In genomic region chr4:83519807-83520206, GRCm38 (mm10) we compare ENCODE assay signal across 20 mouse cellular contexts. TPM values are rescaled to one million over a fixed set of nuclear protein-coding genes. Genes with fewer than 3 reads are reported as not detected.
A peak's percentile ranks its signal among the peaks of the same experiment; 100 is the strongest.
DNase-seq lines count a peak whose midpoint lies in the region; ATAC-seq and TF ChIP-seq lines count a peak whose summit lies in the region.
"Had no signal": no experiment of that assay in that cellular context is flagged by ENCODE, and none has a peak within 500 bp of the region (broad histone marks: within the 10 kb centered on the region; RNA-seq: fewer than 3 reads in every experiment).

No protein-coding gene starts in this region.

- H3K4me1 ChIP-seq in lung, embryonic 14.5 days (ENCODE audit: insufficient read depth) = no peaks in the 10 kb centered on the region
- peaks cover 0 to 3% of the 10 kb centered on the region in 2 experiments; a peak in 3 of 4 replicates for H3K4me1 ChIP-seq in MEL (ENCODE audit: control insufficient read depth in 1 of 2, insufficient read depth in 2 of 2, low read length in 2 of 2)
- H3K4me1 ChIP-seq in heart, embryonic 12.5 days (replicated peaks) = peaks cover 3% of the 10 kb centered on the region; the same call in 1 of the 2 replicates
- H3K4me1 ChIP-seq: embryonic facial prominence, embryonic 13.5 days had no signal

- TF ChIP-seq CTCF in lung, embryonic 14.5 days (IDR thresholded peaks at IDR 0.05; ENCODE audit: low read depth) = no peak
- no peak for TF ChIP-seq CTCF in MEL (IDR thresholded peaks at IDR 0.05 in 2 of 3, conservative IDR thresholded peaks at IDR 0.05 in 1 of 3; ENCODE audit: control insufficient read depth in 1 of 3, insufficient read depth in 1 of 3, low read depth in 2 of 3, low read length in 3 of 3, poor library complexity in 1 of 3, severe bottlenecking in 1 of 3)

- ATAC-seq in lung, embryonic 14.5 days (ENCODE audit: insufficient read depth) = peak; percentile 55; the same call in 1 of the 2 replicates
- no peak for ATAC-seq in heart, embryonic 12.5 days (ENCODE audit: insufficient number of reproducible peaks, low FRiP score)
- ATAC-seq: activated CD4-positive, CD25-positive, alpha-beta regulatory T cell, adult 4 months; forebrain, embryonic 13.5 days; forebrain, embryonic 15.5 days; forebrain, postnatal 0 days; Patski had no signal

- no peak for TF ChIP-seq RAD21 in MEL (IDR thresholded peaks at IDR 0.05; ENCODE audit: low read depth, low read length)

- DNase-seq in lung, embryonic 14.5 days = peak; percentile 68
- no peak for DNase-seq in lung, postnatal 36 days
- DNase-seq in MEL (ENCODE audit: low read depth, low spot score) = no peak
- no peak for DNase-seq in adrenal gland, postnatal 4 days (ENCODE audit: low spot score in 2 of 2)
- DNase-seq: adrenal gland, adult 8-10 months; adrenal gland, postnatal 36 days; cerebellum, adult 11 months; cerebellum, adult 18-20 months; cerebellum, adult 8-10 months; cerebellum, adult 9-11 months; cerebellum, postnatal 14 days; cerebellum, postnatal 36 days; forebrain, postnatal 0 days had no signal

- H3K4me2 ChIP-seq in lung, embryonic 14.5 days = no peak overlapping the region
- H3K4me2 ChIP-seq in heart, embryonic 12.5 days = no peak overlapping the region
- H3K4me2 ChIP-seq: embryonic facial prominence, embryonic 13.5 days; forebrain, embryonic 13.5 days; forebrain, embryonic 15.5 days had no signal

- no peaks in the 10 kb centered on the region; the same call in 1 of the 2 replicates for H3K79me2 ChIP-seq in MEL (ENCODE audit: control insufficient read depth, insufficient read depth, low read length, poor library complexity)

- no peak overlapping the region for H3K27ac ChIP-seq in lung, embryonic 14.5 days (ENCODE audit: low read depth)
- H3K27ac ChIP-seq in MEL (ENCODE audit: control insufficient read depth, low read depth, low read length) = no peak overlapping the region
- no peak overlapping the region for H3K27ac ChIP-seq in heart, embryonic 12.5 days (ENCODE audit: poor library complexity, severe bottlenecking)
- H3K27ac ChIP-seq: embryonic facial prominence, embryonic 13.5 days; forebrain, embryonic 13.5 days; forebrain, embryonic 15.5 days had no signal

- no peaks in the 10 kb centered on the region for H3K36me3 ChIP-seq in lung, embryonic 14.5 days (ENCODE audit: insufficient read depth)
- peaks cover 0 to 20% of the 10 kb centered on the region in 2 experiments; a peak in 2 of 4 replicates for H3K36me3 ChIP-seq in MEL (ENCODE audit: control insufficient read depth in 1 of 2, insufficient read depth in 2 of 2, low read length in 2 of 2)
- no peaks in the 10 kb centered on the region for H3K36me3 ChIP-seq in heart, embryonic 12.5 days
- H3K36me3 ChIP-seq: embryonic facial prominence, embryonic 13.5 days; forebrain, embryonic 15.5 days; G1E had no signal

- no peak overlapping the region for H3K4me3 ChIP-seq in lung, embryonic 14.5 days (ENCODE audit: low read depth, low read length)
- H3K4me3 ChIP-seq in MEL (ENCODE audit: control insufficient read depth in 1 of 2, insufficient read depth in 1 of 2, low read depth in 2 of 2, low read length in 2 of 2) = no peak overlapping the region
- no peak overlapping the region for H3K4me3 ChIP-seq in heart, embryonic 12.5 days
- H3K4me3 ChIP-seq: embryonic facial prominence, embryonic 13.5 days; forebrain, embryonic 13.5 days; forebrain, embryonic 15.5 days had no signal

- H3K9me3 ChIP-seq in lung, embryonic 14.5 days (ENCODE audit: low read depth, low read length) = no peaks in the 10 kb centered on the region
- no peaks in the 10 kb centered on the region for H3K9me3 ChIP-seq in MEL (replicated peaks; ENCODE audit: insufficient read depth, low read length)
- H3K9me3 ChIP-seq in heart, embryonic 12.5 days (replicated peaks) = no peaks in the 10 kb centered on the region
- H3K9me3 ChIP-seq: embryonic facial prominence, embryonic 13.5 days; forebrain, embryonic 13.5 days; forebrain, embryonic 15.5 days; G1E had no signal

- H3K27me3 ChIP-seq in lung, embryonic 14.5 days (ENCODE audit: insufficient read depth, low read length) = no peaks in the 10 kb centered on the region
- H3K27me3 ChIP-seq in MEL (ENCODE audit: control insufficient read depth in 1 of 2, insufficient read depth in 2 of 2, low read length in 2 of 2) = no peaks in the 10 kb centered on the region
- H3K27me3 ChIP-seq in heart, embryonic 12.5 days (replicated peaks) = no peaks in the 10 kb centered on the region
- H3K27me3 ChIP-seq: embryonic facial prominence, embryonic 13.5 days; forebrain, embryonic 13.5 days; forebrain, embryonic 15.5 days; Patski had no signal

- no peak overlapping the region for H3K9ac ChIP-seq in lung, embryonic 14.5 days
- H3K9ac ChIP-seq in MEL (ENCODE audit: control insufficient read depth, low read depth, low read length, poor library complexity, severe bottlenecking) = no peak overlapping the region
- no peak overlapping the region for H3K9ac ChIP-seq in heart, embryonic 12.5 days
- H3K9ac ChIP-seq: embryonic facial prominence, embryonic 13.5 days; forebrain, embryonic 13.5 days; forebrain, embryonic 15.5 days; forebrain, postnatal 0 days had no signal

- TF ChIP-seq EP300 in MEL (IDR thresholded peaks at IDR 0.05; ENCODE audit: low read depth in 1 of 2, low read length in 2 of 2) = peak in 1 of 2 experiments; percentile 35; a peak in 2 of 4 replicates

- no peak for TF ChIP-seq POLR2A in MEL (IDR thresholded peaks at IDR 0.05; ENCODE audit: control insufficient read depth in 1 of 2, insufficient read depth in 1 of 2, low read depth in 1 of 2, low read length in 2 of 2, poor library complexity in 1 of 2)

TF ChIP-seq in MEL, 35 proteins besides CTCF, POLR2A, EP300 and RAD21:
- TF ChIP-seq CHD2 (IDR thresholded peaks at IDR 0.05; ENCODE audit: low read length) (no peak), UBTF (IDR thresholded peaks at IDR 0.05; ENCODE audit: borderline replicate concordance, insufficient read depth, low read depth, low read length) (no peak), NRF1 (IDR thresholded peaks at IDR 0.05; ENCODE audit: insufficient read depth, low read depth, low read length, poor library complexity, severe bottlenecking) (no peak), GATA1 (IDR thresholded peaks at IDR 0.05; ENCODE audit: low read depth, low read length) (0 out of 2 replicates have a peak, but pooled peaks have one; percentile 11), ETS1 (IDR thresholded peaks at IDR 0.05; ENCODE audit: low read depth, low read length) (0 out of 2 replicates have a peak, but pooled peaks have one; percentile 25), ZNF384 (IDR thresholded peaks at IDR 0.05; ENCODE audit: low read depth, low read length) (peak; percentile 81)

RNA-seq across cellular contexts. Expression of gene Ccdc171, which starts 5.5 kb away (rescaled TPM):
- polyA plus RNA-seq in lung, embryonic 14.5 days (2014; fragmentation: Nextera tagmentation; extraction: Ambion mirVana) = 3.1 and 3.5 TPM in 2 replicates
- total RNA-seq in MEL (2012; rRNA removed) = 1.7 and 1.8 TPM in 2 replicates
- polyA plus RNA-seq in MEL (2012; ENCODE audit: insufficient read depth in 1 of 2, insufficient read length in 2 of 2, low read depth in 1 of 2, low replicate concordance in 2 of 2, missing spikeins in 1 of 2) = 1 to 10 TPM in 1 of 2 experiments, not detected in 1; 1.6 TPM
- 1 to 10 TPM; 3.3 to 3.5 TPM for total RNA-seq in adrenal gland, postnatal 4 days (2021)
- polyA plus RNA-seq in heart, embryonic 12.5 days (2016; fragmentation: Nextera tagmentation; extraction: Ambion mirVana) = 3.5 and 3.9 TPM in 2 replicates

RNA-seq across cellular contexts. Expression of gene Psip1, which starts 33.5 kb away (rescaled TPM):
- polyA plus RNA-seq in lung, embryonic 14.5 days (2014; fragmentation: Nextera tagmentation; extraction: Ambion mirVana) = 156 and 170 TPM in 2 replicates
- 68.1 and 81.0 TPM in 2 replicates for total RNA-seq in MEL (2012; rRNA removed)
- 100 to 1,000 TPM in 1 of 2 experiments, 10 to 100 TPM in 1; 54.0 to 161 TPM for polyA plus RNA-seq in MEL (2012; ENCODE audit: insufficient read depth in 1 of 2, insufficient read length in 2 of 2, low read depth in 1 of 2, low replicate concordance in 2 of 2, missing spikeins in 1 of 2)
- total RNA-seq in adrenal gland, postnatal 4 days (2021) = 10 to 100 TPM; 79.9 to 95.3 TPM
- 119 and 127 TPM in 2 replicates for polyA plus RNA-seq in heart, embryonic 12.5 days (2016; fragmentation: Nextera tagmentation; extraction: Ambion mirVana)
